Mouse (Mus musculus): ENCODE measurements around the gene Pts. TPM values are rescaled to one million over a fixed set of nuclear protein-coding genes. Genes with fewer than 3 reads are reported as not detected.
A peak's percentile ranks its signal among the peaks of the same experiment; 100 is the strongest.

Gene Pts
- 10 to 100 TPM; 46.7 to 48.0 TPM for total RNA-seq (2021)

- intact Hi-C loops (cut with DNase I) = loop anchor here (1.0 kb wide), 1 partner anchor 84 kb away; no protein-coding TSS in a partner anchor
- peak; percentile 95 to 99 for DNase-seq (ENCODE audit: extremely low spot score in 1 of 2, low spot score in 2 of 2)
Observed at GRCm38 (mm10) chr9:50528293-50528892, at the start of gene Pts. Gene Pts, minus strand, starts transcription at chr9:50528724.

GRCm38 (mm10) chr9:50569599-50570525, 41.3 kb upstream of the Pts start:
- no peak for DNase-seq (ENCODE audit: extremely low spot score in 1 of 2, low spot score in 2 of 2)
- intact Hi-C loops (cut with DNase I) = no loop called here

- DNase-seq (ENCODE audit: extremely low spot score in 1 of 2, low spot score in 2 of 2) = no peak
- intact Hi-C loops (cut with DNase I) = no loop called here
Observed at GRCm38 (mm10) chr9:50567881-50568280, 39.4 kb upstream of the Pts start.

- intact Hi-C loops (cut with DNase I) = no loop called here
Observed at GRCm38 (mm10) chr9:50567372-50567771, 38.8 kb upstream of the Pts start.

GRCm38 (mm10) chr9:50565940-50566339, 37.4 kb upstream of the Pts start:
- intact Hi-C loops (cut with DNase I) = no loop called here
- DNase-seq (ENCODE audit: extremely low spot score in 1 of 2, low spot score in 2 of 2) = no peak

More at GRCm38 (mm10) chr9:50567372-50567771, 38.8 kb upstream of the Pts start:
- no peak for DNase-seq (ENCODE audit: extremely low spot score in 1 of 2, low spot score in 2 of 2)

GRCm38 (mm10) chr9:50565173-50565572, 36.6 kb upstream of the Pts start:
- intact Hi-C loops (cut with DNase I) = no loop called here
- peak in 1 of 2 experiments; percentile 74 for DNase-seq (ENCODE audit: extremely low spot score in 1 of 2, low spot score in 2 of 2)

- no peak for DNase-seq (ENCODE audit: extremely low spot score in 1 of 2, low spot score in 2 of 2)
- intact Hi-C loops (cut with DNase I) = no loop called here
Observed at GRCm38 (mm10) chr9:50561918-50562360, 33.4 kb upstream of the Pts start.

- no peak for DNase-seq (ENCODE audit: extremely low spot score in 1 of 2, low spot score in 2 of 2)
- intact Hi-C loops (cut with DNase I) = no loop called here
Observed at GRCm38 (mm10) chr9:50561145-50561917, 32.8 kb upstream of the Pts start, which contains the start of gene Tex12. Gene Tex12, minus strand, starts transcription at chr9:50561325.

GRCm38 (mm10) chr9:50555094-50555446, 26.5 kb upstream of the Pts start, which contains the start of gene Bco2:
Gene Bco2, minus strand, starts transcription at chr9:50555181.
- DNase-seq (ENCODE audit: extremely low spot score in 1 of 2, low spot score in 2 of 2) = no peak
- intact Hi-C loops (cut with DNase I) = no loop called here

- intact Hi-C loops (cut with DNase I) = no loop called here
- peak; percentile 65 to 84 for DNase-seq (ENCODE audit: extremely low spot score in 1 of 2, low spot score in 2 of 2)
Observed at GRCm38 (mm10) chr9:50554241-50555093, 25.9 kb upstream of the Pts start, which contains the start of gene Il18. Gene Il18, plus strand, starts transcription at chr9:50554827.

- no peak for DNase-seq (ENCODE audit: extremely low spot score in 1 of 2, low spot score in 2 of 2)
- intact Hi-C loops (cut with DNase I) = no loop called here
Observed at GRCm38 (mm10) chr9:50553547-50553946, 25.0 kb upstream of the Pts start.

GRCm38 (mm10) chr9:50552206-50552605, 23.7 kb upstream of the Pts start:
- intact Hi-C loops (cut with DNase I) = no loop called here
- DNase-seq (ENCODE audit: extremely low spot score in 1 of 2, low spot score in 2 of 2) = no peak

- DNase-seq (ENCODE audit: extremely low spot score in 1 of 2, low spot score in 2 of 2) = no peak
- intact Hi-C loops (cut with DNase I) = no loop called here
Observed at GRCm38 (mm10) chr9:50548936-50549335, 20.4 kb upstream of the Pts start.

- no peak for DNase-seq (ENCODE audit: extremely low spot score in 1 of 2, low spot score in 2 of 2)
- intact Hi-C loops (cut with DNase I) = no loop called here
Observed at GRCm38 (mm10) chr9:50547859-50548478, 19.4 kb upstream of the Pts start.

- no peak for DNase-seq (ENCODE audit: extremely low spot score in 1 of 2, low spot score in 2 of 2)
Observed at GRCm38 (mm10) chr9:50542401-50542800, 13.9 kb upstream of the Pts start.

GRCm38 (mm10) chr9:50540170-50540569, 11.6 kb upstream of the Pts start:
- DNase-seq (ENCODE audit: extremely low spot score in 1 of 2, low spot score in 2 of 2) = no peak
- intact Hi-C loops (cut with DNase I) = no loop called here

More at GRCm38 (mm10) chr9:50542401-50542800, 13.9 kb upstream of the Pts start:
- intact Hi-C loops (cut with DNase I) = no loop called here

- intact Hi-C loops (cut with DNase I) = loop anchor here (10.0 kb wide), 2 partner anchors 202 to 1452 kb away; partner anchors contain the start of gene Tmprss5
- DNase-seq (ENCODE audit: extremely low spot score in 1 of 2, low spot score in 2 of 2) = no peak
Observed at GRCm38 (mm10) chr9:50537295-50537694, 8.8 kb upstream of the Pts start.

Measured in left cerebral cortex, postnatal 10 days (tissue).